Mouse (Mus musculus): Measurements from ENCODE around the gene Col25a1. TPM values are rescaled to one million over a fixed set of nuclear protein-coding genes. Genes with fewer than 3 reads are reported as not detected.

Gene Col25a1
- polyA plus RNA-seq, 1 experiment, result 0.06 TPM

GRCm38 (mm10) chr3:130330556-130330950 is 199.3 kb downstream of the Col25a1 start:
- TF ChIP-seq CTCF (conservative IDR thresholded peaks at IDR 0.05; ENCODE audit: insufficient read depth, insufficient read length, low read depth, low read length) (no peak), POLR2A (IDR thresholded peaks at IDR 0.05; ENCODE audit: low read depth, low read length) (no peak)
- H3K4me1 ChIP-seq (ENCODE audit: control insufficient read depth, insufficient read depth, low read length), result no peaks in the 10 kb centered on the region
- H3K27ac ChIP-seq (ENCODE audit: insufficient read depth, low read depth, low read length), result no peak overlapping the region
- H3K27me3 ChIP-seq (replicated peaks; ENCODE audit: control insufficient read depth, insufficient read depth, low read length), result no peaks in the 10 kb centered on the region
- no peak overlapping the region for H3K4me3 ChIP-seq (ENCODE audit: insufficient read depth, low read depth, low read length)
- DNase-seq, result no peak
- H3K36me3 ChIP-seq (ENCODE audit: control insufficient read depth, insufficient read depth, low read length), result no peaks in the 10 kb centered on the region
- 91% methylated on average over 3 of the region's 3 CpGs for WGBS

GRCm38 (mm10) chr3:130332347-130332913 is 201.1 kb downstream of the Col25a1 start:
- 52% methylated on average over 3 of the region's 3 CpGs for WGBS

GRCm38 (mm10) chr3:130337857-130338256 is 206.6 kb downstream of the Col25a1 start:
- peak; percentile 24 for DNase-seq
- no peaks in the 10 kb centered on the region for H3K27me3 ChIP-seq (replicated peaks; ENCODE audit: control insufficient read depth, insufficient read depth, low read length)
- H3K4me3 ChIP-seq (ENCODE audit: insufficient read depth, low read depth, low read length), result no peak overlapping the region
- 34% methylated on average over 13 of the region's 13 CpGs for WGBS
- TF ChIP-seq CTCF (conservative IDR thresholded peaks at IDR 0.05; ENCODE audit: insufficient read depth, insufficient read length, low read depth, low read length) (no peak), POLR2A (IDR thresholded peaks at IDR 0.05; ENCODE audit: low read depth, low read length) (no peak)
- no peaks in the 10 kb centered on the region for H3K4me1 ChIP-seq (ENCODE audit: control insufficient read depth, insufficient read depth, low read length)
- no peaks in the 10 kb centered on the region for H3K36me3 ChIP-seq (ENCODE audit: control insufficient read depth, insufficient read depth, low read length)
- H3K27ac ChIP-seq (ENCODE audit: insufficient read depth, low read depth, low read length), result no peak overlapping the region

More at GRCm38 (mm10) chr3:130332347-130332913, 201.1 kb downstream of the Col25a1 start:
- H3K4me3 ChIP-seq (ENCODE audit: insufficient read depth, low read depth, low read length), result no peak overlapping the region
- TF ChIP-seq POLR2A (IDR thresholded peaks at IDR 0.05; ENCODE audit: low read depth, low read length), result no peak
- no peaks in the 10 kb centered on the region for H3K36me3 ChIP-seq (ENCODE audit: control insufficient read depth, insufficient read depth, low read length)
- no peaks in the 10 kb centered on the region for H3K4me1 ChIP-seq (ENCODE audit: control insufficient read depth, insufficient read depth, low read length)
- no peaks in the 10 kb centered on the region for H3K27me3 ChIP-seq (replicated peaks; ENCODE audit: control insufficient read depth, insufficient read depth, low read length)
- DNase-seq, result no peak
- H3K27ac ChIP-seq (ENCODE audit: insufficient read depth, low read depth, low read length), result no peak overlapping the region

GRCm38 (mm10) chr3:130338371-130338770 is 207.1 kb downstream of the Col25a1 start:
- Histone ChIP-seq H3K4me3 (ENCODE audit: insufficient read depth, low read depth, low read length) (no peak overlapping the region), H3K36me3 (ENCODE audit: control insufficient read depth, insufficient read depth, low read length) (no peaks in the 10 kb centered on the region), H3K27ac (ENCODE audit: insufficient read depth, low read depth, low read length) (no peak overlapping the region), H3K4me1 (ENCODE audit: control insufficient read depth, insufficient read depth, low read length) (no peaks in the 10 kb centered on the region), H3K27me3 (replicated peaks; ENCODE audit: control insufficient read depth, insufficient read depth, low read length) (no peaks in the 10 kb centered on the region)
- DNase-seq, result no peak
- 73% methylated on average over 3 of the region's 3 CpGs for WGBS
- TF ChIP-seq POLR2A (IDR thresholded peaks at IDR 0.05; ENCODE audit: low read depth, low read length) (no peak), CTCF (conservative IDR thresholded peaks at IDR 0.05; ENCODE audit: insufficient read depth, insufficient read length, low read depth, low read length) (no peak)

- no peaks in the 10 kb centered on the region for H3K36me3 ChIP-seq (ENCODE audit: control insufficient read depth, insufficient read depth, low read length)
- H3K4me1 ChIP-seq (ENCODE audit: control insufficient read depth, insufficient read depth, low read length), result no peaks in the 10 kb centered on the region
- no peak for DNase-seq
- no peak overlapping the region for H3K27ac ChIP-seq (ENCODE audit: insufficient read depth, low read depth, low read length)
- 63% methylated on average over 6 of the region's 6 CpGs for WGBS
- H3K4me3 ChIP-seq (ENCODE audit: insufficient read depth, low read depth, low read length), result no peak overlapping the region
- no peaks in the 10 kb centered on the region for H3K27me3 ChIP-seq (replicated peaks; ENCODE audit: control insufficient read depth, insufficient read depth, low read length)
- no peak for TF ChIP-seq CTCF (conservative IDR thresholded peaks at IDR 0.05; ENCODE audit: insufficient read depth, insufficient read length, low read depth, low read length)
- TF ChIP-seq POLR2A (IDR thresholded peaks at IDR 0.05; ENCODE audit: low read depth, low read length), result no peak
Observed at GRCm38 (mm10) chr3:130350161-130350560, 218.9 kb downstream of the Col25a1 start.

GRCm38 (mm10) chr3:130354399-130355039 is 223.2 kb downstream of the Col25a1 start:
- WGBS, result 78% methylated on average over 4 of the region's 4 CpGs
- H3K27ac ChIP-seq (ENCODE audit: insufficient read depth, low read depth, low read length), result no peak overlapping the region
- no peaks in the 10 kb centered on the region for H3K27me3 ChIP-seq (replicated peaks; ENCODE audit: control insufficient read depth, insufficient read depth, low read length)
- TF ChIP-seq CTCF (conservative IDR thresholded peaks at IDR 0.05; ENCODE audit: insufficient read depth, insufficient read length, low read depth, low read length), result no peak
- no peak for TF ChIP-seq POLR2A (IDR thresholded peaks at IDR 0.05; ENCODE audit: low read depth, low read length)
- no peak overlapping the region for H3K4me3 ChIP-seq (ENCODE audit: insufficient read depth, low read depth, low read length)
- H3K36me3 ChIP-seq (ENCODE audit: control insufficient read depth, insufficient read depth, low read length), result no peaks in the 10 kb centered on the region
- DNase-seq, result no peak
- no peaks in the 10 kb centered on the region for H3K4me1 ChIP-seq (ENCODE audit: control insufficient read depth, insufficient read depth, low read length)

- DNase-seq, result no peak
Observed at GRCm38 (mm10) chr3:130356575-130357173, 225.4 kb downstream of the Col25a1 start.

More at GRCm38 (mm10) chr3:130356575-130357173, 225.4 kb downstream of the Col25a1 start:
- no peaks in the 10 kb centered on the region for H3K4me1 ChIP-seq (ENCODE audit: control insufficient read depth, insufficient read depth, low read length)
- WGBS, result 95% methylated on average over 15 of the region's 15 CpGs
- H3K4me3 ChIP-seq (ENCODE audit: insufficient read depth, low read depth, low read length), result no peak overlapping the region
- H3K27ac ChIP-seq (ENCODE audit: insufficient read depth, low read depth, low read length), result no peak overlapping the region
- TF ChIP-seq CTCF (conservative IDR thresholded peaks at IDR 0.05; ENCODE audit: insufficient read depth, insufficient read length, low read depth, low read length) (no peak), POLR2A (IDR thresholded peaks at IDR 0.05; ENCODE audit: low read depth, low read length) (no peak)
- H3K27me3 ChIP-seq (replicated peaks; ENCODE audit: control insufficient read depth, insufficient read depth, low read length), result no peaks in the 10 kb centered on the region
- no peaks in the 10 kb centered on the region for H3K36me3 ChIP-seq (ENCODE audit: control insufficient read depth, insufficient read depth, low read length)
